Mouse (Mus musculus) heart, embryonic 15.5 days (tissue): ENCODE data around the gene Xbp1. TPM values are rescaled to one million over a fixed set of nuclear protein-coding genes. Genes with fewer than 3 reads are reported as not detected.
A peak's percentile ranks its signal among the peaks of the same experiment; 100 is the strongest.
"Not testable (repeated sequence)": the region's sequence is repeated elsewhere in the genome, so short reads cannot be mapped to it uniquely, and the experiment has no call there.

Source experiments
- ATAC-seq: fragments of 200-750 bp; cut with Nextera tagmentation; replicated peaks from 2 replicates; pipeline ENCODE4 v1.8.0; 2017; ENCODE audit warnings: low read depth, moderate TSS enrichment; ENCODE audit not compliant: insufficient number of reproducible peaks, insufficient read depth, low FRiP score
- H3K27ac ChIP-seq: fragments of 300-500 bp; sonication (generic); 2 replicates; pipeline ENCODE4 v1.5.1; 2015; ENCODE audit warnings: mild to moderate bottlenecking, inconsistent platforms
- H3K27me3 ChIP-seq: fragments of 300-500 bp; sonication (generic); 2 replicates; pipeline ENCODE4 v1.6.1; 2015; ENCODE audit warnings: inconsistent platforms
- H3K36me3 ChIP-seq: fragments of 300-500 bp; sonication (generic); 2 replicates; pipeline ENCODE4 v1.6.1; 2015; ENCODE audit warnings: mild to moderate bottlenecking, inconsistent platforms
- H3K4me1 ChIP-seq: fragments of 300-500 bp; sonication (generic); replicated peaks from 2 replicates; pipeline ENCODE4 v1.6.1; 2015; ENCODE audit warnings: inconsistent platforms
- H3K4me2 ChIP-seq: fragments of 300-500 bp; sonication (generic); 2 replicates; pipeline ENCODE4 v1.6.1; 2015; ENCODE audit warnings: inconsistent platforms, mild to moderate bottlenecking, moderate library complexity
- H3K4me3 ChIP-seq: fragments of 300-500 bp; sonication (generic); 2 replicates; pipeline ENCODE4 v1.5.1; 2015; ENCODE audit warnings: mild to moderate bottlenecking, inconsistent platforms
- H3K9ac ChIP-seq: fragments of 300-500 bp; sonication (generic); 2 replicates; pipeline ENCODE4 v1.6.1; 2015; ENCODE audit warnings: mild to moderate bottlenecking, inconsistent platforms
- H3K9me3 ChIP-seq: fragments of 300-500 bp; sonication (generic); replicated peaks from 2 replicates; pipeline ENCODE4 v1.6.1; 2016; ENCODE audit warnings: inconsistent platforms
- WGBS: fragments of 180-500 bp; shearing (Covaris S2); methylation state at CpG from one replicate; pipeline ENCODE4 v1.1.7; 2015; ENCODE audit warnings: mixed read lengths; 5-methylcytosine and 5-hydroxymethylcytosine counted together
- polyA plus RNA-seq: library from polyadenylated mRNA; unstranded; fragments of >200 nt; fragmentation: Nextera tagmentation; extraction: Ambion mirVana; gene quantifications from 2 replicates; pipeline ENCODE4 v1.2.1, GENCODE M21; 2015

The Xbp1 gene
- polyA plus RNA-seq, 1 experiment from 2014 or later = 124 TPM

DNA sequence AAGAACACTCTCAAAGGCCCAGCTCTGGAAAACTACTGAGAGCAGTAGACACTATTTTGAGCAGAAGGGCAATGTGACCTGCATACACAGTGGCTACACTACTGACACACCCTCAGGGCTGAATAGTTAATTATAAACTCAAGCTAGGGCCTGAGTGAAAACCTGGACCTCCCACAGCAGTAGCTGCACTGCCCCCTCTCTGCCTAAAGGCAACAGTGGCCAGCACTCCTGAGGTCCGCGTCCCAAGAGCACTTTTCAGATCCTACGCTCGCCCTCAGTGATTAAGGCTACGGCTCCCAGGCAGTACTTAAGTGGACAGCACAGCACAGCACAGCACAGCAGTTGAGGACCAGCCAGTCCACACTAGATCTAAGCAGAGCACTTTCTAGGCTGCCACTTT lies 12.6 kb downstream of the Xbp1 start:
- H3K36me3 ChIP-seq = peaks cover 70% of the 10 kb centered on the region
- ATAC-seq = peak; percentile 64; the same call in 1 of the 2 replicates
- peak overlapping the region; percentile 34; the same call in 1 of the 2 replicates for H3K27ac ChIP-seq
- no peak overlapping the region for H3K9ac ChIP-seq
- H3K4me1 ChIP-seq = peaks cover 3% of the 10 kb centered on the region; the same call in 1 of the 2 replicates
- no peak overlapping the region for H3K4me2 ChIP-seq
- no peaks in the 10 kb centered on the region for H3K9me3 ChIP-seq
- WGBS = 71% methylated on average over 5 of the region's 5 CpGs
- H3K27me3 ChIP-seq = no peaks in the 10 kb centered on the region
- no peak overlapping the region for H3K4me3 ChIP-seq

DNA sequence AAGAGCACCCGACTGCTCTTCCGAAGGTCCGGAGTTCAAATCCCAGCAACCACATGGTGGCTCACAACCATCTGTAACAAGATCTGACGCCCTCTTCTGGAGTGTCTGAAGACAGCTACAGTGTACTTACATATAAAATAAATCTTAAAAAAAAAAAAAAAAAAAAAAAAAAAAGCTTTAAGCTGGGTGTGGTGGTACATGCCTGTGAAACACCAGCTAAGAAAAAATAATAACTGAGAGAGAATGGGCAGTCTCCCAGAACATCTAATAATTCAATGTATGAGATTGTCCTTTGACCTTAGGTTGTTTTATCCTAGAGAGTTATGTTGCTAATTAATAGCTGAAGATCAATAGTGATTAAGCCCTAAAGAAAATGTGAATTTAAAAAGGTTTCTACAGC lies 17.0 kb downstream of the Xbp1 start:
- Histone ChIP-seq H3K36me3 (peaks cover 34% of the 10 kb centered on the region), H3K4me1 (peaks cover 15% of the 10 kb centered on the region)
- not testable (repeated sequence) for ATAC-seq, H3K9ac ChIP-seq, H3K4me3 ChIP-seq, H3K27me3 ChIP-seq, H3K27ac ChIP-seq, H3K9me3 ChIP-seq, H3K4me2 ChIP-seq
- 81% methylated on average over 4 of the region's 4 CpGs for WGBS

DNA sequence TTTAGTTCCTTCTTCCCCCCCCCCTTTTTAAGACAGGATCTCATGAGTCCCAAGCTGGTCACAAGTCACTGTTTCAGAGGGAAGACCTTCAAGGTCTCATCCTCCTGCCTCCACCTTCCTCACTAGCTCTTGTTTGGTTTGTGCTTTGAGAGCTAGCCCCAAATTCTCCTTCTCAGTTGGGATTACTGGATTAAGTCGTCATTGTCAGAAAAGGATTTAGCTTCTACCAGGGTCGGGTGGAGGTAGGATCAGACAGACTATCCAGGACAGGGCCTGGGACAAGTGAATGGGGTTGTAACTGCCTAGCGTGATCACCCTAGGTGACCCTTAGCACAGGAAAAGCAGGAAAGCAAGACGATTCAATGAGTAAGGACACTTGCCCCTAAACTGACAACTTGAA lies 19.9 kb downstream of the Xbp1 start:
- Histone ChIP-seq H3K27ac (no peak overlapping the region), H3K9me3 (no peaks in the 10 kb centered on the region), H3K27me3 (no peaks in the 10 kb centered on the region), H3K4me1 (peaks cover 15% of the 10 kb centered on the region), H3K9ac (no peak overlapping the region), H3K4me2 (peak overlapping the region; percentile 78), H3K4me3 (peak overlapping the region; percentile 92), H3K36me3 (peaks cover 6% of the 10 kb centered on the region; the same call in 1 of the 2 replicates)
- ATAC-seq = no peak
- 56% methylated on average over 4 of the region's 4 CpGs for WGBS

DNA sequence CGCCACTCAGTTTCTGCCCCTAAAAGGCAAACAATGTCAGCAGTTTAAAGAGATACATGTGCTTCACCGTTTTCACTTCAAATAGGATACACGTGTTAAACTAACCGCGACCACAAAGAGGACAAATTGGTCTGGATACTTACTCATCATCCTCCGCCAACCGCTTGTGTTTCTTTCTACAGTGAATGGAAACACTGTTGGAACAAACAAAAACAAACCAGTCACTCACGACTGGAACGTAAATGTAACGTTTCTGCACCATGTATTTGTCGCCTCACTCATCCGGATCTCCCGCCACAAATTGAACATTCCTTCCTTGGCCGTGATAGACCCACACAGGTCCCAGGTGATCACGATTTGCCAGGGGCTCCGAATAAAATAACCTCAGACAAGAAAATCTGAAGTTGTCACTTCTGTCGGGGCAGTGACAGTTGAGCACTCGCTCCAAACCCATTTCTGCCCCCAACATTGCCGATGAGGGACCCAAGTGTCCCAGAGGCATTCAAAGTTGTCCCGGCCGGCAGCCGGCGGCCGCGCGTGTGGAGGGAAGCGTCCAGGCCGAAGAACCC lies 20.9 kb downstream of the Xbp1 start:
- no peaks in the 10 kb centered on the region for H3K27me3 ChIP-seq
- H3K36me3 ChIP-seq = peaks cover 6% of the 10 kb centered on the region; the same call in 1 of the 2 replicates
- H3K4me2 ChIP-seq = peak overlapping the region; percentile 78
- H3K9ac ChIP-seq = peak overlapping the region; percentile 91
- H3K9me3 ChIP-seq = no peaks in the 10 kb centered on the region
- no peak; the same call in 1 of the 2 replicates for ATAC-seq
- peak overlapping the region; percentile 89 for H3K27ac ChIP-seq
- peak overlapping the region; percentile 92 for H3K4me3 ChIP-seq
- H3K4me1 ChIP-seq = peaks cover 15% of the 10 kb centered on the region
- WGBS = 2% methylated on average over 28 of the region's 28 CpGs

DNA sequence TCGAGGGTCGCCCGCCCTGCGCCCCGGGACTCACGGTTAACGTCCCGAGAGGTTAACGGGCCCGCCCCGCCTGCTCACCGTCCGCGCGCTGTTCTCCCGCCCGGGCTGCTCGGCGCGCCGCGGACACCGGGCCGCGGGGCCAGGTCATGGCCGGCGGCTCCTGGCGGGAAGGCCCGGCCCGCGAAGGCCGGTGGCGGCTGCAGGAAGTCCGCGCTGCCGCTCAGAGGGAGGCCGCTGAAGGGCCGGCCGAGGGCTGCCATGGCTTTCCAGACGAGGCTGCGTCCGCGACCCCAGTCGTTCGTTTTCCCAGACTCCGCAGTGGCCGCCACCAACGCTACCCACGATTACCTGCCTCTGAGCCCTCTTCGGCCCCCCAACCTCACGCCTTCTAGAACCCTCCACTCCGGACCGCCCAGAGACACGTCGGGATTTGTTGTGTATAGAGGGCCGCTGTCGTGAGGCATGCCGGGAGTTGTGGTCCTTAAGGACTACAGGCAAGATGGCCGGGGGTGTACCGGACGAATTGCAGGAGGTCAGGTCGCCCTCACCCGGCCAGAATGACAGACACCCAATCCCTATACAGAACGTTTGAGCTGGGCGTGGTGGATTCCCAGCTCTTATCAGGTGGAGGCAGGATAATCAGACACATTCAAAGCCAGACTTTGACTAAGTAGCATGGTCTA lies 21.5 kb downstream of the Xbp1 start, which contains the start of gene Ccdc117:
Ccdc117 (minus strand) TSS at position 389 of the 683 bp plus-strand sequence.
- H3K4me3 ChIP-seq = peak within 1 kb of the TSS; percentile 92
- no peaks in the 10 kb centered on the region for H3K9me3 ChIP-seq
- H3K4me2 ChIP-seq = peak within 1 kb of the TSS; percentile 78
- ATAC-seq = peak; percentile 99
- H3K27me3 ChIP-seq = no peaks in the 10 kb centered on the region
- H3K4me1 ChIP-seq = peaks cover 15% of the 10 kb centered on the region
- under 1% methylated on average over 65 of the region's 65 CpGs for WGBS
- peaks cover 2% of the 10 kb centered on the region; the same call in 1 of the 2 replicates for H3K36me3 ChIP-seq
- H3K9ac ChIP-seq = peak within 1 kb of the TSS; percentile 91
- peak within 1 kb of the TSS; percentile 89 for H3K27ac ChIP-seq

DNA sequence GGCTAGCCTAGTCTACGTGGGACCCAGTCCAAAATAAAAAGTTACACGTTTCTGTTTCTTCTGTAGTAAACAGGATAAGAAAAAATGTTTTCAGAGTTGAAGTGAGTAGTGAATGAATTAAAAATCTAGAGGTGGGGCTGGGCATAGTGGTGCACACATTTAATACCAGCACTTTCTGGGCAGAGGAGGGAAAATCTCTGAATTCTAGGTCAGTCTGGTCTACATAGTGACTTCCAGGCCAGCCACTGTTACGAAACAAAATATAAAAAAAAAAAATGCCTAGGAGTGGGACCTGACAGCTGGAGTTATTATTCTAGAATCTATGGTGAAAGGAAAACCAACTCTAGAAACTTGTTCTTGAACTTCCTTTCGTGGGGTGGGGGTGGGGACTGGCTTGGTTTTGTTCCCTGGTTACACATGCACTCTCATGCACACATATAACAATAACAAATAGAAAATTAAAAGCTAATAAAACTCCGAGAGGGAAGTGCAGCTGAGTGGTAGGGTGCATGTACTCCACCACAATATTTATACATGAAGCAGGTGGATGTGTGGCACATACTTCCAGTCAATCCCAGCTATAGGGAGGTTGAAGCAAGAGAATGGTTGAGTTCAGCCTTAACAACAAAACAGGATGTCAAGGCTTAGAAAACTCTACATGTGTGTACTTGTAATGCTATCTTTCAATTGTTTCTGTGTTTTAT lies 22.2 kb downstream of the Xbp1 start:
- H3K27ac ChIP-seq = peak overlapping the region; percentile 89

DNA sequence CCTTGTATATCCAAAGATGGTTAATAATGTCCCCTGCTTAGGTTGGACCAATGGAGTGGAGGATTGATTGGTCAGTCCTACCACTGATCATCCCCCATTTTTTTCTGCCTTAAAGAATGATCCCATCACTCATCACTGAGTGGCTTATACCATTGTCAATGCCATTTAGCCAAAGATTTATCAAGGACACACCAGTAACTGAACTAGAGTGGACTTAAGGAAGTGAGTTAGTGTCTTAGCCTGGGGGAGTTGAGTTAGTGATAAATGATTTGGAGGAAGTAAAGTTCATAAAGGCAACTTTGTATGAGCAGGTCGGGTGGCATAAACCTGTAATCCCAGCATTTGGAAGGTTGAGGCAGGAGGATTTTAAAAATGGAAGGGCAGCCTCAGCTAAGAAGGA lies 22.8 kb downstream of the Xbp1 start:
- WGBS = 70% methylated on average over 1 of the region's 1 CpGs
- ATAC-seq = no peak
- no peaks in the 10 kb centered on the region for H3K9me3 ChIP-seq

More for the DNA sequence above, 22.2 kb downstream of the Xbp1 start:
- Histone ChIP-seq H3K4me2 (peak overlapping the region; percentile 78), H3K27me3 (no peaks in the 10 kb centered on the region), H3K9me3 (no peaks in the 10 kb centered on the region), H3K4me3 (peak overlapping the region; percentile 92), H3K36me3 (peaks cover 2% of the 10 kb centered on the region; the same call in 1 of the 2 replicates), H3K9ac (no peak overlapping the region), H3K4me1 (peaks cover 15% of the 10 kb centered on the region)
- WGBS = 49% methylated on average over 5 of the region's 5 CpGs
- no peak for ATAC-seq

DNA sequence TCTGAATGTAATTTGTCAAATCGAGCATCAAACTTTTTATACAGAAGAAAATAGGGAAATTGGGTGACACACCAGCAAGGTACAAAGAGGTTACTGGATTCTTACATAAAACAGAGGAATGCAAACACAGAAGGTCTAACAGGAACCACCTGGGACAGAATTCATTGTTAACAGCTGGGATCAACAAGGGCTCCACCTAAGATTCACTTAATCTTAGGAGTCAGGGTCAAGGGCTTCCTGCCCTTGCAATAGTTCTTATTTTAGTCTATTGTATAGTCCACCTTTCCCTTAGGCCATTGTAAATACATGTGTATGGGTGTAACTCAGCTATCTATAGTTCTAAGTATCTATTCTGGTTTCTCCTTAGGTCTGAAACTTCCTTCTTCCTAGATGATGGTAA lies 24.2 kb downstream of the Xbp1 start:
- 76% methylated on average over 1 of the region's 1 CpGs for WGBS

More for the DNA sequence above, 22.8 kb downstream of the Xbp1 start:
- Histone ChIP-seq H3K27ac (no peak overlapping the region), H3K27me3 (no peaks in the 10 kb centered on the region), H3K36me3 (peaks cover 2% of the 10 kb centered on the region; the same call in 1 of the 2 replicates), H3K4me2 (no peak overlapping the region), H3K4me1 (peaks cover 15% of the 10 kb centered on the region), H3K4me3 (no peak overlapping the region), H3K9ac (no peak overlapping the region)

DNA sequence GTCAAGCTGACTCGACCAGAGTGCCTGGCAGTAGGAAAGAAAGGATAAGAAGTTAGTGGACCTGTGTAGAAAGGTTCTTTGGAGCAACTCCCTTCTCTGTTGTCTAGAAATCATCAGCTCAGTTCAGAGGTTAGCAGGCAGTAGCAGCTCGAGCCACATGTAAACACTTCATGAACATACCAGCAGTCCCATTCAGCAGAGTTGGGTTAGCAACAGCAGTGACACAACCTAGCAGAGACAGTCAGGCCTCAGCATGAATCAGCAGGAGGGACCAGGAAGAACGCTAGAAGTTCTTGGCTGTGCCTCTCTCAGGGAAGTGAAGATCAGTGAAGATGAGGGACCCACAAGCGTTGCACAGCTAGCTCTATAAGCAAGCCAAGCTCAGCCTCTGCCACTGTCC lies 25.0 kb downstream of the Xbp1 start:
- Histone ChIP-seq H3K4me2 (no peak overlapping the region), H3K4me1 (peaks cover 12% of the 10 kb centered on the region), H3K27ac (no peak overlapping the region), H3K27me3 (no peaks in the 10 kb centered on the region), H3K9ac (no peak overlapping the region), H3K36me3 (no peaks in the 10 kb centered on the region), H3K9me3 (no peaks in the 10 kb centered on the region), H3K4me3 (no peak overlapping the region)
- no peak for ATAC-seq
- WGBS = 71% methylated on average over 4 of the region's 4 CpGs

More for the DNA sequence above, 24.2 kb downstream of the Xbp1 start:
- not testable (repeated sequence) for H3K36me3 ChIP-seq, H3K27me3 ChIP-seq, H3K4me2 ChIP-seq, H3K9ac ChIP-seq, H3K27ac ChIP-seq, H3K4me3 ChIP-seq, H3K9me3 ChIP-seq, ATAC-seq
- H3K4me1 ChIP-seq = peaks cover 15% of the 10 kb centered on the region

DNA sequence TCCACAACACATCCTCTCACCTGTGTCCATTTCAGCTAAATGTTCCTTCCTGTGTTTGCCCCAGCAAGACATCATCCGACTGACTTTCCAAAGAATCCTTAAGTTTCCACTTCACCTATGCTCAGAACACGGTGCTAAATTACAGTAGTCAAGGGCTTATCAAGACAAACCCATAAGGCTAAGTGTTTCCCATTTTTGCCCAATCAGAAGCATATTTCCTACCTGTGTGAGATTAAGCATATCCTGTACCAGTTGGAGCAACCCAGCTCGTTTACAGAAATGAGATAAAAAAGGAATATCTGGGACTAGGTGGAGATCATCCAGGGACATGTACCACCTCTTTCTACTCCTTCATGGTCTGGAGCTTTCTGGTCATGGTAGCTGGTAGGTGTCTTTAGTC lies 26.2 kb downstream of the Xbp1 start:
- Histone ChIP-seq H3K27me3 (no peaks in the 10 kb centered on the region), H3K36me3 (no peaks in the 10 kb centered on the region), H3K27ac (no peak overlapping the region), H3K9me3 (no peaks in the 10 kb centered on the region), H3K9ac (no peak overlapping the region), H3K4me2 (no peak overlapping the region), H3K4me1 (peaks cover 5% of the 10 kb centered on the region), H3K4me3 (no peak overlapping the region)
- 68% methylated on average over 3 of the region's 3 CpGs for WGBS
- no peak for ATAC-seq

DNA sequence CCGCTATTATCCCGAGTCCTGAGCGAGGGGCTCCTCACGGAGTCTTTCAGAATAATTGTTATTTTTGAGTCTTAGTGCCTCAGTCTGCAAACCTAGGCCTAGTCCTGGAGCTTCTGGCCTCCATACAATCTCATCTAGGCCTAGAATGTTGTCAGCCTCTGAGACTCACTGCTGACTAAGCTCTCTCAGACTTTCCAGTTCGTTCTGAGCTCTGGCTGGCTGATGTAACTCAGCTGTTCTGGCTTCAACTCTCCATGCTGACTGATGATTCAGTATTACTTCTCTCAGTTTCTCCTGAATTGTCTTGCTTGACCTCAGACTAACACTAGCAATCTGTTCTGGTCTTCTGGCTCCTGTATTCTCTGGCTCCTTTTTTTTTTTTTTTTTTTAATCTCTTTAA lies 31.0 kb downstream of the Xbp1 start:
- Histone ChIP-seq H3K4me3 (no peak overlapping the region), H3K4me1 (no peaks in the 10 kb centered on the region), H3K9me3 (no peaks in the 10 kb centered on the region), H3K4me2 (no peak overlapping the region), H3K36me3 (no peaks in the 10 kb centered on the region), H3K27me3 (no peaks in the 10 kb centered on the region), H3K9ac (no peak overlapping the region), H3K27ac (no peak overlapping the region)
- no peak for ATAC-seq
- 81% methylated on average over 5 of the region's 5 CpGs for WGBS
